Mouse (Mus musculus) olfactory bulb, adult 2 months (tissue): ENCODE measurements around the gene Adamtsl5. TPM values are rescaled to one million over a fixed set of nuclear protein-coding genes. Genes with fewer than 3 reads are reported as not detected.
A peak's percentile ranks its signal among the peaks of the same experiment; 100 is the strongest.

Experiments
- H3K27ac ChIP-seq: fragments of 200-500 bp; 2 replicates; pipeline ENCODE4 v1.5.1; 2012; ENCODE audit warnings: low read depth, low read length; ENCODE audit not compliant: insufficient read depth
- H3K4me1 ChIP-seq: fragments of 200-500 bp; 2 replicates; pipeline ENCODE4 v1.6.1; 2012; ENCODE audit warnings: low read length; ENCODE audit not compliant: control insufficient read depth, insufficient read depth
- H3K4me3 ChIP-seq: fragments of 200-500 bp; 2 replicates; pipeline ENCODE4 v1.5.1; 2012; ENCODE audit warnings: mild to moderate bottlenecking, low read depth, low read length, moderate library complexity; ENCODE audit not compliant: insufficient read depth
- CTCF ChIP-seq: fragments of 200-500 bp; IDR thresholded peaks from 2 replicates; pipeline ENCODE4 v1.5.1; 2012; ENCODE audit warnings: low read depth, mild to moderate bottlenecking, low read length, moderate library complexity; ENCODE audit not compliant: insufficient read depth
- POLR2A ChIP-seq: fragments of 200-500 bp; IDR thresholded peaks from 2 replicates; pipeline ENCODE4 v1.6.1; 2012; ENCODE audit warnings: mild to moderate bottlenecking, low read depth, low read length, moderate library complexity; ENCODE audit not compliant: insufficient read depth
- WGBS: fragments of 180-500 bp; shearing (Covaris S2); methylation state at CpG from one replicate; pipeline ENCODE4 v1.1.7; 2018; 5-methylcytosine and 5-hydroxymethylcytosine counted together
- polyA plus RNA-seq: library from polyadenylated mRNA; stranded (reverse); fragments of >200 nt; gene quantifications from 2 replicates; pipeline ENCODE4 v1.2.4, GENCODE M21; 2012; ENCODE audit warnings: low replicate concordance; ENCODE audit not compliant: missing spikeins, insufficient read depth, insufficient read length

The Adamtsl5 gene
- polyA plus RNA-seq, 1 experiment: not detected

DNA sequence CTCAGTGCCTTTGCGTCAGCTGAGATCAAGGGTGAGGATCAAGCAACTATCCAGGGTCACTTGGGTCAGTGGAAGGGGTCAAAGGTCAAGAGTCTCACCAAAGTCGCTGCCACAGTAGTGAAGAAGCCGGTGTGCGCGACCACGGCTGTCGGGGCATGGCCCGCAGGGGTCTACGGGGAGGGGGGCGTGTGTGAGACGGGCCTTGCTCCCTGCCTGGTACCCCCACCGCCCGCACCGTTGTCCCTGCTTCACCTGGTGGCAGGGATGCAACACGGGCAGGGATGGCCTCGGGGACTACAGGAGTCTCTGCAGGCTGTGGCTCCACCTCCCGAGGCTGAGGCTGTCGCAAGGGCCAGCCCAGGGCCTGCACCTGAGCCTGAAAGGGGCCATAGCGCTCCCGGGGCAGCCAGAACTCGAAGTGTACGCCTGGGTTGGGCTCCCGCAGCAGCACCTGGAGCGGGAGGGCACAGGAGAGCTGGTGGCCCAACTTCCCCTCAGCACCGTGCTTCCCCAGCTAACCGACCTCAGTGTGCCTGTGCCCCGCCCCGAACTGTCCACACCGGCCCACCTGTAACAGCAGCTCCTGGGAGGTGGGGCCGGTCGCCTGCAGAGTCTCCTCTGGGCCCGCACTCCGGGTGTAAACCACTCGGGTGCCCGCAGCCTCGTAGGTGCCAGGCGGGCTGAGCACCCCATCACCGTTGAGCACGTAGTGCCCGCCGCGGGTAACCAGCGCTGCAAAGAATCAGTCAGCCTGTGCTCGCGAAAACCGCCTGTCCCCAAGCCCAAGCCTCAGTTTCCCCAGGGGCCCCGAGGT, 6.5 kb downstream of the Adamtsl5 start:
- WGBS: 10% methylated on average over 47 of the region's 47 CpGs
- Histone ChIP-seq H3K27ac (no peak overlapping the region), H3K4me3 (no peak overlapping the region), H3K4me1 (peaks cover 35% of the 10 kb centered on the region)
- TF ChIP-seq CTCF (no peak), POLR2A (no peak)

DNA sequence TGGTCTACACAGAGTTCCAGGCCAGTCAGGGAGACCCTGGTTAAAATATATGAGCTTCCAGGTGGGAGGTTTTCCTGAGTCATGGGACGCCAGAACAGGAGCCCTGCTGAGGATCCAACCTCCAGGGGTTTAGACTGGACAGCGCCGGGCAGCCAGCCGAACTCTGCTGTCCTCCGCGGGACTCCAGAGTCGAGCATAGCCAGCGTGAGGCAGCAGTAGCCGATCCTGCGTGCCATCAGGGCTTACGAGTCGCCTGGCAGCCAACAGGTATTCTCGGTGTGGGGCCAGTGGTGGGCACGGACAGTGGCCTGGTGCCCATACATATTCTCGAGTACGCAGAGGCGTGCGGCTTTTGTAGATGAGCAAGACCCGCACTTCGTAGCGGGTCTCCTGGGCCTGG, 7.2 kb downstream of the Adamtsl5 start:
- TF ChIP-seq POLR2A (no peak), CTCF (no peak)
- 40% methylated on average over 21 of the region's 21 CpGs for WGBS
- H3K4me1 ChIP-seq: peaks cover 35% of the 10 kb centered on the region
- H3K4me3 ChIP-seq: no peak overlapping the region
- no peak overlapping the region for H3K27ac ChIP-seq

DNA sequence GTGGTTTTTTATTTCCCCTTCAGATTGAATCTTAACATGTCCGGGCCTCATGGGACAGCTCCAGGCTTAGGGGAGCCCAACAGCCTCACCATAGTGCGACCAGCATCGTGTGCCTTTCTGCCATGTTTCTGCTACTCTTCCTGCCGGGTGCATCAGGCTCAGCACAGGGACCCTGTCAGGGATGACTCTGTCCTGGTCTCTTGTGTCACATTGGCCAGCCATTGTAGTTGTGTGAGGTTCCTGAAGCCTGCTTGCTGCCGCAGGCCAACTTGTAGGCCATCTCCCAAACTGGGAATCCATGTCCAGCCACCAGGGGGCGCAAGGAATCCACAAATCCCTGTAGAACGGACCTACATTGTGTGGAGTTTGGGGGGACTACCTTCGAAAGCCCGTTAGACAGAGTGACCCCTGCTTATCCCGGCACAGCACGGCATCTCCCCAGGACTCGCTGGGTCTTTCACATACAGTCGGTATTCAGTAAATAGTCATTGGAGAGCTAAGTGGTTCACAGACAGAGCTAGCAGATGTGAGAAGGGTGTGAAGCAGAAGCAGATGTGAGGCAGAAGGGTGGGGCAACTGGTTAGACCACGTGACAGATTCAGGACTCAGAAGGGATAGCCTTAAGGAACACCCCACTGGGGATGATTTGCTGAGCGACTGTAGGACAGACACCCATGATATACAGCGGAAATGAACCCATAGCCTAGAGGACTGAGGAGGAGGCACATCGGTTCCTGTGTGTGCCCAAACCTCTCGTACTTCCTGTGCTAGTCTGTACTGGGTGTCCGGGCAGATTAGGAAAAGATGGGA, 8.1 kb downstream of the Adamtsl5 start:
- Histone ChIP-seq H3K4me1 (peaks cover 32% of the 10 kb centered on the region), H3K27ac (no peak overlapping the region), H3K4me3 (no peak overlapping the region)
- WGBS: 25% methylated on average over 19 of the region's 19 CpGs
- peak; percentile 74 for TF ChIP-seq CTCF
- no peak for TF ChIP-seq POLR2A

DNA sequence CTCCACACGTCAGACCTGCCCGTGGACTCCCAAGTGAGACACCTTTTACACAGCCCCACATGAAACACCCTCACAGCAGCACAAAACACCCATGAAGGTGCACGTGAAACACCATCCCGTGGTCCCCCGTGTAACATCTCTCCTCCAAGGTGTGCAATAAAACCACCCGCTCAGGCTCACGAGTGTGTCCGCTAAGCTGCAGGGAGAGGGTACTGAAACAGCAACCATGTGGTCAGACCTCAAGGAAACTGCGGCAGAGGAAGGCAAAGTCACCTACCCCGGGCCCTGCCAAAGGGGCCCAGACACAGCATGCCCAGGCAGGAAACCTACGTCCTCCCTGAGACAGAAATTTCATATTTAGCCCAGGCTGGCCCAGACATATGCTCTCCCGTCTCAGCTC, 11.9 kb downstream of the Adamtsl5 start:
- 94% methylated on average over 12 of the region's 12 CpGs for WGBS
- Histone ChIP-seq H3K4me1 (peaks cover 2% of the 10 kb centered on the region; the same call in 1 of the 2 replicates), H3K4me3 (no peak overlapping the region), H3K27ac (no peak overlapping the region)
- TF ChIP-seq POLR2A: no peak
- TF ChIP-seq CTCF: no peak

DNA sequence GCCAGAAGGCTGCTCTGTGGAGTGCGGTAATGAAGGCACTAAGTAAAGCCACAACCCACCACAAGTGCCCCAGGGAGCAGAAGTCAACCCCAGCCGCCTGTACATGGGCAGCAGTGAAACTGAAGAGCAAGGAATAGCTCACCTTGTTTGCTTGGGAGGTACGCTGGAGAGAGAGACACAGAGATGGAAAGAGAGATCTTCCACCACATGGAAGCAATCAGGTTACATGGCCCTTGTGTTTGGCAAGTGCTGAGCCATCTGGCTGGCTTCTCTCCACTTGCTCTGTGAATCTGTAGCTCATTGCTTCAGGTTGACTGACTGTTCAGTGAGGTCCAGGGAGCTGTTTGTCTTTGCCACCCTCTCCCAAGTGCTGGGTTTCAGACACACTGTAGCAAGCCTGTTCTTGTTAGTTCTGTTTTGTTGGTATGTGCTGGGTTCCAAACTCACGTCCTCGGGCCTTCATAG, 15.7 kb downstream of the Adamtsl5 start:
- Histone ChIP-seq H3K4me1 (peaks cover 12% of the 10 kb centered on the region), H3K27ac (no peak overlapping the region), H3K4me3 (no peak overlapping the region)
- 92% methylated on average over 5 of the region's 5 CpGs for WGBS
- TF ChIP-seq CTCF: no peak
- TF ChIP-seq POLR2A: no peak

DNA sequence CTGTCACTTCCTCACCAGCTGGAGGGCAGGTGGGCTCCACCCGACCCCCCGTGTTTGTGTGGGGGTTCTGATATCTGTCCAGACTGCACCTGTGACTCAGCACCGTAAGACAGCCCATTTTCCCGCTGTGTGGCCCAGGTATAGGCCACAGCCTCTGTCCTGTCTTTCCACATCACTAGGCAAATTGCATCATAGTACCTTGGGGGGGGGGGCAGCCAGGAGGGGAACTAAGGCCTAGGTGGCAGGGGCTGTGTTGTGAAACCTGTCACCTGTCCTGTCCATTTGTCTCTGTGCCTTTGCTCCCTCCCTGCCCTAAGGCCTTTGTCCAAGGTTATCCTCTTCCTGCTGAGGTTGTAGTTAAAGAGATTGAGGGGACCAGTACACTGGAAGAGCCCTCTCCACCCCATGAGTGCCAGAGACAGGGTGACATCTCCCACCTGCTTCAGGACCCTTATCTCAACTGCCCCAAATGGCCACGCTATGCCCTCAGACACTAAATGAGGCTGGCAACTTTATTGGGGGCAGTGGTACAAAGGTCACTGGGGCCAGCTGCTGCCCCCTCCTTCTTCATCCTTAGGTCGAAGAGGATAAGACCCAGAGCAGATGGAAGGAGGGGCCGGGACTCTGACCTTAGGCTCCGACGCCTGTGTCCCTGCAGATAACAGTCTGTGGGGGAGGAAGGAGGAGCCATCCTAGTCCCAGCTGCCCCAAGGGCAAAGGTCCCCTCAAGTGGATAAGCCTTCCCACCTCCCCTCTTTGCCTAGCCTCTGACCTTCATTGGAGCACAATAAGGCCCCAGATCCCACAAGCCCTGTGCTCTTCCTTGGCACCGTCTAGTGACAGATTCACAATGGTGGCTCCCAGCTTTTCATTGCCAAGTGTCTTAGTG, 16.3 kb downstream of the Adamtsl5 start:
- peaks cover 12% of the 10 kb centered on the region for H3K4me1 ChIP-seq
- no peak overlapping the region for H3K4me3 ChIP-seq
- WGBS: 84% methylated on average over 10 of the region's 10 CpGs
- no peak overlapping the region for H3K27ac ChIP-seq
- no peak for TF ChIP-seq CTCF
- TF ChIP-seq POLR2A: no peak

DNA sequence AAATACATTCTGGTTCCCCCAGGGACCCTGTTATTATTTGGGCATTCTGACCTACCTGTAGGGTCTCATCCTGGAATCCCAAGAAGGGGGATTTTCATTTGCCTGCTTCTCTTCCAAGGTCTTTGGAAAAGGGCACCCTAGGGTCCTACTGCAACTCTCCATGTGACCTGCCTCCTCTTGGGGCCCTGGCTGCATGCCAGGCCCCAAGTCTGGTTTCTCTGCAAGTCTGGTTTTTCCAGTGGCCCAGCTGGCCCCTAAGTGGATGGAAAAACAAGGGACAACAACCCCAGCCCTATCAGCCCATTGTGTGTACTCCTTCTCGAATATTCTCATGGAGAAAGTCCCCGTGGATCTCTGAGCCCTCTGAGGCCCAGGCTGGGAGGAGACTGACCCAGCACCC, 17.3 kb downstream of the Adamtsl5 start:
- peaks cover 12% of the 10 kb centered on the region for H3K4me1 ChIP-seq
- WGBS: 78% methylated on average over 2 of the region's 2 CpGs
- no peak overlapping the region for H3K27ac ChIP-seq
- no peak overlapping the region for H3K4me3 ChIP-seq
- TF ChIP-seq CTCF: no peak
- TF ChIP-seq POLR2A: no peak

DNA sequence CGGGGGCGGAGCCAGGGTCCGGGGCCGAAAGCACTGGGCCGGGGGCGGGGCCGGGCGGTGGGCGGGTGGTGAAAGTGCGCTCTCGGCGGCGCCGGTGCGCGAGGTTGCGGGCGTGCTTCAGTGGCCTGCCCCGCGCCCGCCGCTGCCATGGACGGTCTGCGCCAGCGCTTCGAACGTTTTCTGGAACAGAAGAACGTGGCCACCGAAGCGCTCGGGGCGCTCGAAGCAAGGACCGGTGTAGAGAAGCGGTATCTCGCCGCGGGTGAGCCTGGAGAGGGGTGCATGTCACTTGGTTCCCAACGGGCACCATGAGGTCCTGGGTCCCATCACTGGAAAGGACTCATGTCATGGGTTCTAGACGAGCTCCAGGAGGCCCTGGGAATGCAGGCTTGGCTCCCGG, 18.1 kb downstream of the Adamtsl5 start:
- Histone ChIP-seq H3K4me1 (peaks cover 12% of the 10 kb centered on the region), H3K27ac (no peak overlapping the region), H3K4me3 (peak overlapping the region; percentile 53)
- WGBS: 1% methylated on average over 41 of the region's 41 CpGs
- TF ChIP-seq POLR2A: no peak
- no peak for TF ChIP-seq CTCF
